Mouse (Mus musculus) hindbrain, embryonic 12.5 days (tissue): ENCODE results near the gene Unc45a. TPM values are rescaled to one million over a fixed set of nuclear protein-coding genes. Genes with fewer than 3 reads are reported as not detected.
"Not testable (repeated sequence)": the region's sequence is repeated elsewhere in the genome, so short reads cannot be mapped to it uniquely, and the experiment has no call there.

Source experiments
- ATAC-seq: fragments of 200-750 bp; cut with Nextera tagmentation; 2 replicates; pipeline ENCODE4 v1.8.0; 2017; ENCODE audit warnings: moderate TSS enrichment; ENCODE audit not compliant: low FRiP score
- H3K27ac ChIP-seq: fragments of 300-500 bp; sonication (generic); 2 replicates; pipeline ENCODE4 v1.5.1; 2016; ENCODE audit warnings: mild to moderate bottlenecking
- H3K27me3 ChIP-seq: fragments of 300-500 bp; sonication (generic); 2 replicates; pipeline ENCODE4 v1.6.1; 2016; ENCODE audit warnings: mild to moderate bottlenecking
- H3K36me3 ChIP-seq: fragments of 300-500 bp; sonication (generic); 2 replicates; pipeline ENCODE4 v1.6.1; 2016; ENCODE audit warnings: mild to moderate bottlenecking
- H3K4me1 ChIP-seq: fragments of 300-500 bp; sonication (generic); 2 replicates; pipeline ENCODE4 v1.6.1; 2016
- H3K4me2 ChIP-seq: fragments of 300-500 bp; sonication (generic); replicated peaks from 2 replicates; pipeline ENCODE4 v1.6.1; 2016; ENCODE audit warnings: mild to moderate bottlenecking
- H3K4me3 ChIP-seq: fragments of 300-500 bp; sonication (generic); 2 replicates; pipeline ENCODE4 v1.5.1; 2016; ENCODE audit warnings: mild to moderate bottlenecking
- H3K9ac ChIP-seq: fragments of 300-500 bp; sonication (generic); 2 replicates; pipeline ENCODE4 v1.6.1; 2016; ENCODE audit warnings: mild to moderate bottlenecking, moderate library complexity
- H3K9me3 ChIP-seq: fragments of 300-500 bp; sonication (generic); replicated peaks from 2 replicates; pipeline ENCODE4 v1.6.1; 2016; ENCODE audit warnings: mild to moderate bottlenecking
- WGBS: fragments of 180-500 bp; shearing (Covaris S2); methylation state at CpG from one replicate; pipeline ENCODE4 v1.1.7; 2016; 5-methylcytosine and 5-hydroxymethylcytosine counted together
- polyA plus RNA-seq: library from polyadenylated mRNA; unstranded; fragments of >200 nt; fragmentation: Nextera tagmentation; extraction: Ambion mirVana; gene quantifications from 2 replicates; pipeline ENCODE4 v1.2.1, GENCODE M21; 2016

Unc45a gene
- polyA plus RNA-seq, 1 experiment from 2014 or later = 56.2 TPM

DNA sequence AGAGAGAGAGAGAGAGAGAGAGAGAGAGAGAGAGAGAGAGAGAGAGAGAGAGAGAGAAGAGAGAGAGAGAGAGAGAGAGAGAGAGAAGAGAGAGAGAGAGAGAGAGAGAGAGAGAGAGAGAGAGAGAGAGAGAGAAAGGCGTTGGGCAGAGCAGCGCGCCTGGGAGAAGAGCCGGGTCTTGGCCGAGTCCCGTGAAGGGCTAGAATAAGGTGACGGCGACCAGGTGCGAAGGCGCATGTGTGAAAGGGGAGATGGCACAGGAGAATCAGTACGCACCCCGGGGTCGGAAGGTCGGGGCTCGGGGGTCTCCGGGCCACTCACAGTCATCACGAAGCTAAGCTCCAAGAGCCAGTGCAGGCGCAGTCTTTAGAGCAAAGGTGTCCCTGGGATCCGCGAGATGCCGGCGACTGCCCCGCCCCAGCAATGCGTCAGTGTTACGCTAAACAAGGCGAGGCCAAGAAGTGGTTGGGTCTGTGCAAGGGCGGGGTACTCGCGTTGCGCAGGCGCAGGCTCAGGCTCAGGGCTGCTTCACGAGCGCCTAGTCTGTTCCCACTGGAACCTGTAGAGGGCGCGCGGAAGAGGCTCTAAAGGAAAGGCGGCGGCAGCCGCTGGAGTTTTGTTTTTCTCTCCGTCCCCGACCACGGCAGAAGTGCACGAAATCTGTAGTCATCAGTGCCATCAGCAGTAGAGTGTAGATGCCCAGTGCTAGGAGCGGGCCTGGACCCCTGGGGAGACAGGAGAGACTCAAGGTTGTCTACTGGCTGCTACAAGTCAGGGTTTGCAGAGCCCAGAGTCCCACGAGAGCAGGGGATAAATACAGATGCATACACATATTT is 794 bp downstream of the Unc45a start:
- peak overlapping the region; percentile 85 for H3K27ac ChIP-seq
- H3K9ac ChIP-seq = peak overlapping the region; percentile 84
- WGBS = under 1% methylated on average over 44 of the region's 45 CpGs
- peak overlapping the region; percentile 92 for H3K4me2 ChIP-seq
- H3K27me3 ChIP-seq = no peaks in the 10 kb centered on the region
- H3K4me1 ChIP-seq = peaks cover 51% of the 10 kb centered on the region
- H3K4me3 ChIP-seq = peak overlapping the region; percentile 54
- peak; percentile 94 for ATAC-seq
- H3K9me3 ChIP-seq = no peaks in the 10 kb centered on the region
- peaks cover 29% of the 10 kb centered on the region for H3K36me3 ChIP-seq

DNA sequence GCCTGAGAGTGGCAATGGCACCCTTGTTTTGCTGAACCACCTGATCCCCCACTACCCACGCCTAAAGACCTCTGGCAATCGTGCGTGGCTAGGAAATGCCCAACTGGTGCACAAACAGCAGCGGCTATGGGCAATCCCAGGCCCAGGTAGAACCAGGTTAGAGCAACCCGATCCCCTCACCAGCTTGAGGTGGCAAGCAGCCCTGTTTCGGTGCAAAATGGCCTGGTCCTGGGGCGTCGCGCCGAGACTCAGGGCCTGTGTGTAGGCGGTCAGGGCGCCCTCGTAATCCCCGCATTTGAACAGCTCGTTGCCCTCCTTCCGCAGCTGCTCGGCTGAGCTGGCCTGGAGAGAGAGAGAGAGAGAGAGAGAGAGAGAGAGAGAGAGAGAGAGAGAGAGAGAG is 1.4 kb downstream of the Unc45a start:
- no peaks in the 10 kb centered on the region for H3K27me3 ChIP-seq
- WGBS = 9% methylated on average over 17 of the region's 17 CpGs
- no peak for ATAC-seq
- peak overlapping the region; percentile 60; the same call in 1 of the 2 replicates for H3K27ac ChIP-seq
- peak overlapping the region; percentile 54 for H3K4me3 ChIP-seq
- H3K4me2 ChIP-seq = peak overlapping the region; percentile 92
- no peaks in the 10 kb centered on the region for H3K9me3 ChIP-seq
- H3K36me3 ChIP-seq = peaks cover 36% of the 10 kb centered on the region
- peaks cover 51% of the 10 kb centered on the region for H3K4me1 ChIP-seq
- H3K9ac ChIP-seq = peak overlapping the region; percentile 84

DNA sequence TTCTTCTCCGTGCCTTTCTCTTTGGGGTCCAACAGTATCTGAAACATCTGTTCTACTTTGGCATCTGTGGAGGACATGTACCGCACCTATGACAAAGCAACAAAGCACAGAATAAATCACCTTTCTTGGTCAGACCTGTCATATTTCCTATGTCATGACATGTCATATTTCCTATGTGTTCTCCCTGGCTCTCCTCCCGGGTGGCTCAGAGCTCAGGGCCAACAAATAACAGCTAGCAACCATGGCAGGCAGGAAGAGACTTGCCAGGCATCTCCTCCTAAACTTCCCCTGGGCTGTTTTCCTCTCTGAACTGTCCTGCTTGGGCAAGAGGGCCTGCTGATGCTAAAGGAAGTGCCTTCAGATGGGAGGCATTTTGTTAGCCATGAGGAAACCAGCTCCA is 3.9 kb downstream of the Unc45a start:
- Histone ChIP-seq H3K36me3 (peaks cover 60% of the 10 kb centered on the region), H3K9ac (no peak overlapping the region; the same call in 1 of the 2 replicates), H3K9me3 (no peaks in the 10 kb centered on the region), H3K27me3 (no peaks in the 10 kb centered on the region), H3K27ac (no peak overlapping the region), H3K4me2 (no peak overlapping the region), H3K4me1 (peaks cover 36% of the 10 kb centered on the region), H3K4me3 (no peak overlapping the region)
- no peak for ATAC-seq
- 95% methylated on average over 3 of the region's 3 CpGs for WGBS

DNA sequence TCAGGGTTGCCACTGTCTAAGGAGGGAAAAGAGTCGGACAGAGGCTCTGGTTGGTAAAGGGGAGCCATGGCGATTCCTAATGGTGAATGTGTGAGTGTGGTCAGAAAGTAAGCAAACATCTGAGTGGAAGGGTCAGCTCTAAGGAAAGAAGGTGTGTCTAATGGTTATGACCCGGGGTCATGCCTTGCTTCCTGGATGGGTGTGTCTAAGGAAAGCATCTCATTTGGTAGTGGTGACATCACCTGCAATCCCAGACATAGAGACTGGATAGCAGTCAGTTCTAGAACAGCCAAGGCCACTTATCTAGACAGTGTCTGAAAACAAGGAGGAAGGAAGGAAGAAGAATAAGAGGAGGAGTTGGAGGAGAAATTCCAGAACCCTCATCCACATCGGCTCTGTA is 6.0 kb downstream of the Unc45a start:
- H3K36me3 ChIP-seq = peaks cover 81% of the 10 kb centered on the region
- 96% methylated on average over 4 of the region's 4 CpGs for WGBS

DNA sequence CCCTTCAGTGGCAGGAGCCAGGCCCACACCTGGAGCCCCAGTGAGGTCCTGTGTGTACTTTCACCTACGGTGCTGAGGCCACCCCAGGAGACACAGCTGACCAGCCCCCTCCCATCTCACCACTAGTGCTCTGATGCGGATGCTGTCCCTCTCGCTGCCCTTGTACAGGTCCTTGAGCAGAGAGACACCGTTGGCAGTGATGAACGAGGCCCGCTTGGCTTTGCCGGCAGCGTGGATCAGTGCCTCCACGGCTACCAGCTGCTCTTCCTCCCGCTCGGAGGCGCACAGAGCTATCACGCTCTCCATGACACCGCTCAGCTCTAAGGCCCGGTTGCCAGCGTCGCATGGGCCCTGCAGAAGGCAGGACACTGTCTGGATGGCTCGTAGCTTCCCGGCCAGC is 9.4 kb downstream of the Unc45a start:
- Histone ChIP-seq H3K36me3 (peaks cover 100% of the 10 kb centered on the region), H3K4me2 (no peak overlapping the region), H3K4me3 (no peak overlapping the region), H3K27ac (no peak overlapping the region), H3K9ac (no peak overlapping the region), H3K27me3 (no peaks in the 10 kb centered on the region), H3K9me3 (no peaks in the 10 kb centered on the region), H3K4me1 (no peaks in the 10 kb centered on the region)
- 89% methylated on average over 19 of the region's 19 CpGs for WGBS
- ATAC-seq = no peak

More for the DNA sequence above, 6.0 kb downstream of the Unc45a start:
- H3K27me3 ChIP-seq = no peaks in the 10 kb centered on the region
- H3K4me2 ChIP-seq = no peak overlapping the region
- peaks cover 21% of the 10 kb centered on the region for H3K4me1 ChIP-seq
- ATAC-seq = no peak
- H3K9me3 ChIP-seq = no peaks in the 10 kb centered on the region
- H3K9ac ChIP-seq = no peak overlapping the region
- no peak overlapping the region for H3K4me3 ChIP-seq
- no peak overlapping the region for H3K27ac ChIP-seq

DNA sequence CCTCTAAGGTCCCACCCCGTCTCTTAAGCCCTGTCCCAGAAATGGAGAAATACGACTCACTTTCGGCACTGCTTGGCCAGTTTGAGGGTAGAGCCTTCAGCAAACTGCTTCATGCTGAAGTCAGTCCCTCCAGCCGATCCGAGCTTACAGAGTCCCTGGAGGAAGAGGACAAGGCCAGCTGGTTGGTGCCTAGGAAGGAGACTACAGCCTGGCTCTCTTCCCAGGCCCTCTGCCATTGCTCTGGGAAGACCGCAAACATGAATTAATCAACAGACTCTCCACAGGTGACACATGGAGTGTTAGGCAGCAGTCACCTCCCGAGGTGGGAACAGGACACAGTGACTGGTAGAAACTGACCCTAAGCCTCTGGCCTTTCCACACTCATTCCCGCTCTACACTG is 10.5 kb downstream of the Unc45a start:
- no peaks in the 10 kb centered on the region for H3K27me3 ChIP-seq
- ATAC-seq = no peak
- H3K4me2 ChIP-seq = no peak overlapping the region
- WGBS = 94% methylated on average over 8 of the region's 8 CpGs
- no peaks in the 10 kb centered on the region for H3K4me1 ChIP-seq
- peaks cover 100% of the 10 kb centered on the region for H3K36me3 ChIP-seq
- no peak overlapping the region for H3K27ac ChIP-seq
- no peaks in the 10 kb centered on the region for H3K9me3 ChIP-seq
- H3K9ac ChIP-seq = no peak overlapping the region
- no peak overlapping the region for H3K4me3 ChIP-seq

DNA sequence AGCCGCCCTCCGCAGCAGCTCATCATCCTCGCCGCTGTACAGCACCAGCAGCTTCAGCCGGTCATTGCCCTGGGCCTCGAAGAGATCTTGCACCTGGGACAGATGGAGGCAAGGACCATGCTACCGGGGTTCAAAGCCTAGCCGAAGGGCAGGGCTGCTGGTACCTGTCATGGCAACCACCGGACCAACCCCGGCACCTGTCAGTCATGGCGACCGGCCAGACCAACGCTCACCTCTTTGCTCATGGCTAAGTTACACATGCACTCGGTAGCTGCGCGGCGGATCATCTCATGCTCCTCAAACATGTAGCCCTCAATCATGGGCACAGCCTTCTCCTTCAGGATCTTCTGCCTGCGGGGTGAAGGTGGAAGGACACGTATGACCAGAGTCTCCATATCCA is 14.7 kb downstream of the Unc45a start:
- 0 out of 2 replicates have a peak overlapping the region, but pooled peaks have one; percentile 8 for H3K9ac ChIP-seq
- H3K9me3 ChIP-seq = no peaks in the 10 kb centered on the region
- ATAC-seq = no peak
- peaks cover 62% of the 10 kb centered on the region for H3K36me3 ChIP-seq
- no peaks in the 10 kb centered on the region for H3K27me3 ChIP-seq
- H3K4me2 ChIP-seq = no peak overlapping the region
- whole genome bisulfite sequencing = 97% methylated on average over 19 of the region's 19 CpGs
- H3K4me1 ChIP-seq = peaks cover 9% of the 10 kb centered on the region
- no peak overlapping the region for H3K27ac ChIP-seq
- H3K4me3 ChIP-seq = no peak overlapping the region

DNA sequence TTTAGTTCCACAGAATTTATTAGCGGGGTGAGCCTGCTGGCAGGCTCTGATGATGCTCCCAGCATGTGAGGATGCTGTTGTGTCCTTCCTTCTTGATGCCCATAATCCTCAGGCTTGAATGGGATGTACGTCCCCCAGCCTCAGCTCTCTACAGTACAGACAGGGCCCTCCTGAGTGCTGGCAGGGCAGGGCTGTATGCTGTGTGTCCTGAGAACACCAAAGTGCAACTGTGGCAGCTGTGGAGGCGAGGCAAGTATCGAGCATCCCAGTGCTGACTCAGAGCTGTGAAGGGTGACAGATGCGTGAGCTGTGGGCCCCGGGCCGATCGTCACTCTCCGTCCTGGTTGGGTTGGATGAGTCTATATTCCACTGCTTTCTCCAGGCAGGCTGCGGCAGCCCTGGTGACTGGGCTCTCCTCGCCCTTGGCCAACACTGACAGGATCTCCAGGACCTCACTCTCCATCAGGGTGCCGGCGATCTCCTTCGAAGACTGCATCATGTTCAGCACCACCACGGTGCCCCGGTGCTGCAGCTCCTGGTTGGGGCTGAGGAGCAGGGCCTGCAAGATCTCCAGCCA is 15.4 kb downstream of the Unc45a start:
- 0 out of 2 replicates have a peak overlapping the region, but pooled peaks have one; percentile 8 for H3K9ac ChIP-seq
- peaks cover 61% of the 10 kb centered on the region for H3K36me3 ChIP-seq
- H3K27me3 ChIP-seq = no peaks in the 10 kb centered on the region
- no peak overlapping the region for H3K4me2 ChIP-seq
- H3K4me3 ChIP-seq = no peak overlapping the region
- H3K4me1 ChIP-seq = peaks cover 9% of the 10 kb centered on the region
- 96% methylated on average over 16 of the region's 16 CpGs for WGBS
- no peak for ATAC-seq
- H3K27ac ChIP-seq = peak overlapping the region; percentile 12; the same call in 1 of the 2 replicates
- H3K9me3 ChIP-seq = no peaks in the 10 kb centered on the region

DNA sequence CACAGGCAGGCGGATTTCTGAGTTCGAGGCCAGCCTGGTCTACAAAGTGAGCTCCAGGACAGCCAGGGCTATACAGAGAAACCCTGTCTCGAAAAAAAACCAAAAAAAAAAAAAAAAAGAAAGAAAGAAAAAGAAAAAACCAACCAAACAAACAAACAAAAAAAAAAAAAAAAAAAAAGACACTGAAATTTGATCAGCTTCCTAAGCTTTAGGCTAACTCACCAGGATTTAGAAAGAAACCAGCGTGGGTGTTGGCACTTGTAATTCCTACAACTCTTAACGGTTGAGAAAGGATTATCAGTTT is 16.0 kb downstream of the Unc45a start:
- not testable (repeated sequence) for ATAC-seq, H3K27me3 ChIP-seq, H3K4me3 ChIP-seq, H3K9ac ChIP-seq, H3K9me3 ChIP-seq, H3K4me1 ChIP-seq
- 50% methylated on average over 4 of the region's 5 CpGs for WGBS
- H3K36me3 ChIP-seq = peaks cover 61% of the 10 kb centered on the region
- H3K4me2 ChIP-seq = 0 out of 2 replicates have a peak overlapping the region, but pooled peaks have one; percentile 57
- peak overlapping the region; percentile 83 for H3K27ac ChIP-seq

DNA sequence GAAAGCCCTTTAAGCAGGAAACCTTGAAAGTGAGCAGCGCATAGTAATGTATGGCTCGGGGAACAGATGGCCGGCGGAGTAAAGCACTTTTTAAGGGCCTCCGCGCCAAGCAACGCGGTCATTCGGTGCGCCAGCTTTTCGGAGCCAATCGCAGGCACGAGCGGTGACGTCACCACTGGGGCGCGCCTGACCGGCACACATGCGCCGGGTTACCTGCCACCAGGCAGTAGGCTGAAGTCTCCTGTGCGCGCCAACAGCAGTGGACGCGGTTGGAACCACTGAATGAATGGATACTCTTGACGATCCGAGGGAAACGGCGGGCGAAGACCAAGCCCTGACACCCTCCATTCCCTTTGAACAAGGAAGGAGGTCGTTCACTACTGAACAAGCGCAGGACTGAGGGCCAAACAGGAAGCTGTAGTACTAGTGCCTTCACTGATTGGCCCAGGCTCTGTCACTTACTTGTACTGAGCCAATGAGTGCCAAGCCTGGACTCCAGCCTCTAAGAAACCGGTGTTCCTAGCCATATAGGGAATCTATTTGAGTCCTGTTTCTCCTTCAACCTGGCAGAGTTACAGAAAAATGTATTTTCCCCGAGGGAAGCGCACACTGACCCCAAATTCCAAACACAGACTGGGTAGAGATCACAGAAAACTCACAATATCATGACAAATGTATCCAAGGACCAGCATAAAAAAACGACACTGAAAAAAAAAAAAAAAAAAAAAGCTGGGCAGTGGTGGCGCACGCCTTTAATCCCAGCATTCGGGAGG is 16.6 kb downstream of the Unc45a start, which contains the start of gene Rccd1:
Gene Rccd1, minus strand, starts transcription at position 412 of the 773 bp plus-strand sequence.
- H3K9ac ChIP-seq = peak within 1 kb of the TSS; percentile 63
- WGBS = 3% methylated on average over 38 of the region's 38 CpGs
- peak within 1 kb of the TSS; percentile 83 for H3K27ac ChIP-seq
- peak; percentile 99 for ATAC-seq
- peak within 1 kb of the TSS; percentile 56 for H3K4me3 ChIP-seq
- peaks cover 9% of the 10 kb centered on the region for H3K4me1 ChIP-seq
- H3K27me3 ChIP-seq = no peaks in the 10 kb centered on the region
- no peaks in the 10 kb centered on the region for H3K9me3 ChIP-seq
- peak within 1 kb of the TSS; percentile 57 for H3K4me2 ChIP-seq
- H3K36me3 ChIP-seq = peaks cover 60% of the 10 kb centered on the region

DNA sequence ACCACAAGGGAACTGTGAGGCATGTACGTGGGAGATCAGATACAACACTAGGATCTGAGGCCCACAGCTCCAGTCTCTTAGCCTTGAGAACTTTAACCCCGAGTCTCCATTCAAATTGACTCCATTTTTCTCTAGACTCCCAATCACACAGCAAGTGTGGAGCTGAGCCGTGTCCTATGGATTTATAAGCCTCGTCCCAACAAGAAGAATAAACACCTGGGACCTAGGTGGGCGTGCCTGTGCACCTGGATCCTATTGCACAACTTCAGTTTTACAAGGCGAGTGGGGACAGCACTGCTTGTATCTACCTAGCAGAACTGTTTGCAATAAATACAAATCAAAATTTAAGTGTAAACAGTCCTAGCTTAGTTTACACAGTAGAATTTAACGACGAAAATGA is 17.5 kb downstream of the Unc45a start:
- no peak for ATAC-seq
- H3K9me3 ChIP-seq = no peaks in the 10 kb centered on the region
- peak overlapping the region; percentile 63 for H3K9ac ChIP-seq
- peaks cover 9% of the 10 kb centered on the region for H3K4me1 ChIP-seq
- peaks cover 56% of the 10 kb centered on the region for H3K36me3 ChIP-seq
- peak overlapping the region; percentile 56 for H3K4me3 ChIP-seq
- no peaks in the 10 kb centered on the region for H3K27me3 ChIP-seq
- WGBS = 23% methylated on average over 8 of the region's 8 CpGs
- H3K27ac ChIP-seq = no peak overlapping the region
- H3K4me2 ChIP-seq = peak overlapping the region; percentile 57

DNA sequence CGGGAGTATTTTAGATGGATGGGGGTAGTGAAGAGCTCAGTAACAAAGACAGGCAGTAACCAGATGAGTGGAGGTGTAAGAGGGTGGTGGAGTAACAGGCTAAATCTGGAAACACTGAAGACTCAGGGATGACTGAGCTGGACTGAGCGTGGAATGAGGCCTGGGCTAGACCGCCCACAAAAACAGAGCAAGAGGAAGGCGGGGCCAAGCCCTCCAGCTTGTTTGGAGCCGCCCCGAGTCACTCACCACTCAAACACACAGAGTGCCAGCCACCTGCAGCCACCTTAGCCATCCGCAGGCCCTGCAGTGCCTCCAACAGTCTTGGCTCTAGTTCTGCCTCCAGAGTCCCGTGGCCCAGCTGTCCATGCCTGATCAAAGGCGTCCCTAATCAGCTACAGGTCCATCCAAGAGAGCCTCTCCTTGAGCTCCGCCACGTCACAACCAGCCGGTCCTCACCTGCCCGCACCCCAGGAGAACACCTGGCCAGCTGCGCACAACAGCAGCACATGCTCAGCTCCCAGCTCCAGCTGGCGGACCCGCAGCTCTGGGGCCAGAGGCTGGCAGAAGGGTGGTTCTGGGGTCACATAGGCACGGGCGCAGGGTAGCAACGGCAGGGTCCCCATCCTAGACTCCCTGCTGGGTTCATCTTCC is 20.8 kb downstream of the Unc45a start:
- Histone ChIP-seq H3K27ac (no peak overlapping the region), H3K4me1 (peaks cover 9% of the 10 kb centered on the region), H3K36me3 (peaks cover 41% of the 10 kb centered on the region), H3K9ac (no peak overlapping the region), H3K4me3 (no peak overlapping the region), H3K27me3 (no peaks in the 10 kb centered on the region), H3K9me3 (no peaks in the 10 kb centered on the region), H3K4me2 (no peak overlapping the region)
- 86% methylated on average over 19 of the region's 19 CpGs for WGBS
- ATAC-seq = no peak
